ENCODE assay signal across 26 mouse cellular contexts in genomic region chr11:115247945-115248344, GRCm38 (mm10). TPM values are rescaled to one million over a fixed set of nuclear protein-coding genes. Genes with fewer than 3 reads are reported as not detected.
"Had no signal": no experiment of that assay in that cellular context is flagged by ENCODE, and none has a peak within 500 bp of the region (broad histone marks: within the 10 kb centered on the region; RNA-seq: fewer than 3 reads in every experiment).

No protein-coding gene starts in this region.

- H3K4me3 ChIP-seq: lung, embryonic 15.5 days; midbrain, embryonic 10.5 days; midbrain, embryonic 12.5 days; myocyte; neural tube, embryonic 13.5 days; neural tube, embryonic 15.5 days had no signal

- H3K36me3 ChIP-seq: lung, embryonic 15.5 days had no signal

- H3K9ac ChIP-seq: lung, embryonic 15.5 days; midbrain, embryonic 12.5 days; neural tube, embryonic 15.5 days had no signal

- H3K4me2 ChIP-seq: lung, embryonic 15.5 days; midbrain, embryonic 12.5 days; neural tube, embryonic 13.5 days; neural tube, embryonic 15.5 days had no signal

- H3K9me3 ChIP-seq: lung, embryonic 15.5 days; midbrain, embryonic 10.5 days; midbrain, embryonic 12.5 days; neural tube, embryonic 13.5 days; neural tube, embryonic 15.5 days had no signal

- DNase-seq: lung, adult 2 months; lung, postnatal 14 days; lung, postnatal 36 days; midbrain, embryonic 14.5 days; right cerebral cortex, adult 18-20 months; right cerebral cortex, postnatal 25 days; right cerebral cortex, postnatal 4 days; spleen, adult 18-20 months; thymus, adult 18-20 months; thymus, postnatal 14 days; thymus, postnatal 36 days had no signal

- ATAC-seq: lung, postnatal 0 days; midbrain, embryonic 16.5 days had no signal

- H3K27ac ChIP-seq: lung, embryonic 15.5 days; macrophage; midbrain, embryonic 10.5 days; midbrain, embryonic 12.5 days; neural tube, embryonic 13.5 days; neural tube, embryonic 15.5 days had no signal

RNA-seq across cellular contexts. Expression of gene Grin2c, which starts 19.1 kb away (rescaled TPM):
- total RNA-seq: megakaryocyte, adult 5-6 weeks; megakaryocyte-erythroid progenitor cell, adult 5-6 weeks had no signal
- polyA plus RNA-seq: macrophage; myocyte; stomach, embryonic 14.5 days; stomach, embryonic 16.5 days had no signal

RNA-seq across cellular contexts. Expression of gene Fads6, which starts 49.5 kb away (rescaled TPM):
- total RNA-seq: megakaryocyte-erythroid progenitor cell, adult 5-6 weeks had no signal

RNA-seq across cellular contexts. Expression of gene Otop2, which starts 59.0 kb away (rescaled TPM):
- total RNA-seq: megakaryocyte, adult 5-6 weeks; megakaryocyte-erythroid progenitor cell, adult 5-6 weeks had no signal
- polyA plus RNA-seq: lung, embryonic 15.5 days; lung, postnatal 0 days; macrophage; midbrain, embryonic 10.5 days; midbrain, embryonic 12.5 days; midbrain, embryonic 14.5 days; neural tube, embryonic 11.5 days; neural tube, embryonic 13.5 days; stomach, embryonic 14.5 days; thymus, postnatal 0 days had no signal
